Mouse (Mus musculus) leukemia stem cell, adult 10-12 weeks (primary cell): Measurements from ENCODE around the gene Sccpdh. TPM values are rescaled to one million over a fixed set of nuclear protein-coding genes. Genes with fewer than 3 reads are reported as not detected.

Experiments
- polyA plus RNA-seq: library from polyadenylated mRNA; stranded (reverse); fragments of >175 nt; gene quantifications from 2 replicates; pipeline ENCODE4 v1.2.3, GENCODE M21; 2012; ENCODE audit warnings: low replicate concordance

The Sccpdh gene
- polyA plus RNA-seq = 0.46 and 0.75 TPM in 2 replicates

GRCm38 (mm10) chr1:179668013-179668805, at the start of gene Sccpdh:
TSS of gene Sccpdh (plus strand) at chr1:179668210.

Other genes with a start within 250 kb of the Sccpdh start
- gene Smyd3, start 150.2 kb upstream of the Sccpdh start, polyA plus RNA-seq = 1.2 and 1.4 TPM in 2 replicates
- gene Tfb2m, start 121.9 kb upstream of the Sccpdh start, polyA plus RNA-seq = 8.1 and 12.9 TPM in 2 replicates
- gene Cnst, start 121.8 kb upstream of the Sccpdh start, polyA plus RNA-seq = 13.0 and 14.4 TPM in 2 replicates
- gene Kif28, start 77.1 kb downstream of the Sccpdh start, polyA plus RNA-seq = not detected in 2 replicates
- not detected in 2 replicates for gene Gm10518, start 135.2 kb downstream of the Sccpdh start, polyA plus RNA-seq
- gene Ahctf1, start 135.5 kb downstream of the Sccpdh start, polyA plus RNA-seq = 42.1 and 54.2 TPM in 2 replicates